Mouse (Mus musculus) liver, postnatal 0 days (tissue): Measurements from ENCODE around the gene Olfr1344.

Experiments used
- CTCF ChIP-seq: sonication (generic); IDR thresholded peaks from 2 replicates; pipeline ENCODE4 v1.5.1; 2016; ENCODE audit warnings: antibody characterized with exemption, low read depth
- EP300 ChIP-seq: IDR thresholded peaks from 2 replicates; pipeline ENCODE4 v1.6.1; 2016; ENCODE audit warnings: antibody characterized with exemption, low read depth, mild to moderate bottlenecking

- TF ChIP-seq EP300 (no peak), CTCF (no peak)
Observed at GRCm38 (mm10) chr7:6388971-6389370, 49.5 kb upstream of the Olfr1344 start.
